Mouse (Mus musculus): ENCODE measurements around the gene Dctpp1. TPM values are rescaled to one million over a fixed set of nuclear protein-coding genes. Genes with fewer than 3 reads are reported as not detected.

Dctpp1 gene
- polyA plus RNA-seq, 1 experiment from 2014 or later, result 254 TPM

DNA sequence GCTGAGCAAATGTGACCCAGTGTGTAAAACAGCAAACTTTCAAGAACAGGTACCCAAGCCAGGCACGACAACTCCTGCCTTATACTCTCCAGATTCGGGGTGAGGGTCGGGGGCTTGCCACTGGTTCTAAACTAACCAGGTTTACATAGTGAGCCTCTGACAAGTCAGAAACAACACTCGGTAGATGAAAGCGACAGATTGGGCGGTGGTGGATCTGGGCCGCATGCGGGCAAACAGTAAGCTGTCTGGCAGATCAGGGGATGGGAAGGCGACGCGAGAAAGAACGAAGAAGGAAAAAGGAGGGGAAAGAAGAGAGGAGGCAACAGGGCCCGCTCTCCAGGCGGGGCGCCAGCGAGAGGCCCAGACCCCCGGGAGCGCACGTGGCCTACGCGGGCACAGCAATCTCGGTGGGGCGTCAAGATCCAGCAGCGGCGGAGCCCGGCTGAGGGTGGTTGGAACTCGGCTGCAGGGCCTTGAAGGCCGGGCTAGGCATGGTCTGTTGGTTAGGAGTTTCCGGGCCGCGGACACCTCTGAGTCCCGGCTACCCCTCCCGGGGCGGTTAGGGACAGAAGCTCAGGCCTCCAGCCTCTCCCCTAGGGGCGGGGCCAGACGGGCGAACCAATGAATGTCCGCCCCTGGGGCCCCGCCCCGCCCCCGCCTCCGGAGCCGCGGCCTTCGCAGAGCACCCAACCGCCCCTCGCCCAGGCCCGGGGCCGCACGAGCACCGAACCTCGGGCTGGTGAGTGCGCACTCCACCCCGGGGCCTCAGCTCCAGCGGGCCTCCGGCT, 16.4 kb downstream of the Dctpp1 start, which contains the start of gene Zfp771:
Gene Zfp771 (plus strand): TSS at position 405 of the 788 bp plus-strand sequence.
- H3K9ac ChIP-seq (ENCODE audit: low read length), result peak within 1 kb of the TSS; percentile 89
- H3K27ac ChIP-seq (ENCODE audit: low read depth, low read length), result peak within 1 kb of the TSS; percentile 74
- no peaks in the 10 kb centered on the region for H3K27me3 ChIP-seq (ENCODE audit: control insufficient read depth, insufficient read depth, low read length)
- H3K4me1 ChIP-seq (ENCODE audit: control insufficient read depth, insufficient read depth, low read length), result peaks cover 17% of the 10 kb centered on the region
- H3K36me3 ChIP-seq (ENCODE audit: control insufficient read depth, insufficient read depth, low read length), result peaks cover 3% of the 10 kb centered on the region; the same call in 1 of the 2 replicates
- WGBS, result under 1% methylated on average over 54 of the region's 56 CpGs
- DNase-seq (ENCODE audit: low spot score, missing footprints) (peak; percentile 99), ATAC-seq (ENCODE audit: low FRiP score) (peak; percentile 97)
- H3K4me2 ChIP-seq, result peak within 1 kb of the TSS; percentile 80
- H3K9me3 ChIP-seq (ENCODE audit: control insufficient read depth, low read length), result no peaks in the 10 kb centered on the region
- peak within 1 kb of the TSS; percentile 81 for H3K4me3 ChIP-seq (ENCODE audit: low read depth, low read length)

DNA sequence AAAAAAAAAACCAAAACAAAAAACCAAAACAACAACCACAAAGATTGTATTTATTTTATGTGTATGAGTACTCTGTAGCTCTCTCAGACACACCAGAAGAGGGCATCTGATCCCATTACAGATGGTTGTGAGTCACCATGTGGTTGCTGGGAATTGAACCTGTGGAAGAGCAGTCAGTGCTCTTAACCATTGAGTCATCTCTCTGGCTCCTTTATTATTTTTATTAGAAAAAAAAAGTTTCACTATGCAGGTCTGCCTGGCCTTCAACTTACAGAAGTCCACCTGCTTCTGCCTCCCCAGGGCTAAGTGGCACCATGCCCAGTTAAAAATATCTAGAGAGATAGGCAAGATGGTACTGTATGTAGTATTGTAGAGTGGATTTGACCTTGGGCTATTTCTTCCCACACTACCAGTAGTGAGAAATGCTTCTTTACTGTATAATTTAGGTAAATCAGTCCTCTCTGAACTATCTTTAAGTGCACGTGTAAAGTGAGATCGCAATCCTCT, 17.1 kb downstream of the Dctpp1 start:
- Histone ChIP-seq H3K36me3 (ENCODE audit: control insufficient read depth, insufficient read depth, low read length) (peaks cover 5% of the 10 kb centered on the region; the same call in 1 of the 2 replicates), H3K9me3 (ENCODE audit: control insufficient read depth, low read length) (no peaks in the 10 kb centered on the region)
- ATAC-seq (ENCODE audit: low FRiP score), result no peak

DNA sequence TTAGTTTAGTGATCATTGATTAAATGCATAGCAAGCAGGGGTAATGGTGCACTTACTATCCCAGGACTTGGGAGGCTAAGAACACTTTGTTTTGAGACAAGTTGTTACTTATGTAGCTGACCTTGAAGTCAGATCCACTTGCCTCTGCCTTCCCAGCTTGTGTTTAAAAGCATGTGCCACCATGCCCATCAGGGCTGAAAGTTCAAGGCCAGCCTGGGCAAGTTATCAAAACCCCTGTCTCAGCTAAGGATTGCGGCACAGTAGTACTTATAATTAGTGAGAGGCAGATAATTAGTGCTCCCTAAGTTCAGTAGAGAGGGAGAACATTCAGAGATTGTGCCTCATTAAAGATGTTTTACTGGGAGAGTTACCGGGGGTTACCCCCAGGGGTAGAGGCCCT, 25.7 kb downstream of the Dctpp1 start:
- peaks cover 37% of the 10 kb centered on the region for H3K36me3 ChIP-seq (ENCODE audit: control insufficient read depth, insufficient read depth, low read length)
- peak overlapping the region; percentile 33; the same call in 1 of the 2 replicates for H3K9ac ChIP-seq (ENCODE audit: low read length)
- no peak for ATAC-seq (ENCODE audit: low FRiP score)

More for the DNA sequence above, 17.1 kb downstream of the Dctpp1 start:
- Histone ChIP-seq H3K9ac (ENCODE audit: low read length) (peak overlapping the region; percentile 89; the same call in 1 of the 2 replicates), H3K27me3 (ENCODE audit: control insufficient read depth, insufficient read depth, low read length) (no peaks in the 10 kb centered on the region), H3K4me2 (peak overlapping the region; percentile 80; the same call in 1 of the 2 replicates), H3K27ac (ENCODE audit: low read depth, low read length) (no peak overlapping the region), H3K4me1 (ENCODE audit: control insufficient read depth, insufficient read depth, low read length) (peaks cover 17% of the 10 kb centered on the region), H3K4me3 (ENCODE audit: low read depth, low read length) (peak overlapping the region; percentile 81; the same call in 1 of the 2 replicates)
- DNase-seq (ENCODE audit: low spot score, missing footprints), result no peak
- 40% methylated on average over 2 of the region's 2 CpGs for WGBS

DNA sequence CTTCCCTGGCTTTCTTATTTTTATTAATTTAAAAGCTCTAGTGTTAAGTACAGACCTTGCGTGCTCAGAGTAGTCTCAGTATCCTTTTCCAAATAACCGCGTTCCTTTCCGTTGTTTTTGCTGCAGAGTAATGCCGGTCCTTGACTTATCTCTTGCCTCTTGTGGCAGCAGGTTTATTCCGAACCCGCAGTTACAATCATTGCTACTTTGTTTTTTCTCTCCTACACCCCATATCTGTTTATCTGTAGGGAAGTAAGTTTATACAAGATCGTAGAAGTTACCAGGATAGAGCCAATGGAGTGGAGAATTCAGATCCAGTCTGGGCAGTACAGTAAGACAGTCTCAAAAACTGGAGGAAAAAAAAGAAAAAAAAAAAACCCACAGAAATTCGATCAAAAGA, 26.7 kb downstream of the Dctpp1 start:
- no peak for DNase-seq (ENCODE audit: low spot score, missing footprints)
- Histone ChIP-seq H3K9me3 (ENCODE audit: control insufficient read depth, low read length) (no peaks in the 10 kb centered on the region), H3K27me3 (ENCODE audit: control insufficient read depth, insufficient read depth, low read length) (no peaks in the 10 kb centered on the region), H3K27ac (ENCODE audit: low read depth, low read length) (peak overlapping the region; percentile 98; the same call in 1 of the 2 replicates), H3K9ac (ENCODE audit: low read length) (peak overlapping the region; percentile 99), H3K4me2 (peak overlapping the region; percentile 59), H3K4me1 (ENCODE audit: control insufficient read depth, insufficient read depth, low read length) (peaks cover 21% of the 10 kb centered on the region), H3K36me3 (ENCODE audit: control insufficient read depth, insufficient read depth, low read length) (peaks cover 43% of the 10 kb centered on the region), H3K4me3 (ENCODE audit: low read depth, low read length) (peak overlapping the region; percentile 97)
- no peak for ATAC-seq (ENCODE audit: low FRiP score)
- 7% methylated on average over 9 of the region's 9 CpGs for WGBS

More for the DNA sequence above, 25.7 kb downstream of the Dctpp1 start:
- no peak for DNase-seq (ENCODE audit: low spot score, missing footprints)
- H3K27me3 ChIP-seq (ENCODE audit: control insufficient read depth, insufficient read depth, low read length), result no peaks in the 10 kb centered on the region
- peak overlapping the region; percentile 97; the same call in 1 of the 2 replicates for H3K4me3 ChIP-seq (ENCODE audit: low read depth, low read length)
- WGBS, result 97% methylated on average over 2 of the region's 2 CpGs
- peak overlapping the region; percentile 59; the same call in 1 of the 2 replicates for H3K4me2 ChIP-seq
- peaks cover 21% of the 10 kb centered on the region for H3K4me1 ChIP-seq (ENCODE audit: control insufficient read depth, insufficient read depth, low read length)
- H3K9me3 ChIP-seq (ENCODE audit: control insufficient read depth, low read length), result no peaks in the 10 kb centered on the region
- no peak overlapping the region for H3K27ac ChIP-seq (ENCODE audit: low read depth, low read length)

DNA sequence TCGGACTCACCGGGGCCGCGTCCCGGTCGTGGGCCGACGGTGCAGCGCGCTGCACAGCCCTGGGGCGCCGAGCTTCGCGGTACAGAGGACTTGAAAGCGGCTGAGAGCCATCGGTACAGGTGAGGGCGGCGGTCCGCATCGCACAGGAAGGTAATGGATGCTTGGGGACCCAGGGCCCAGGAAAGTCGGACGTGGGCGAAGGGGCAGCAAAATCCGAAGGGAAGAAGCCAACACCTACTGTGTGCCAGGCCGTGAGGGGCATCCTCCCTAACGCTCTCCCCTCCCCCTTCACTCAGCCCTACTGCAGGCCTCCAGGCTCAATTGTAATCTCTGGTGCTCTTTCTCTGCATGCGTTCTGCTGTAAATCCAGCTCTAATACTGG, 27.1 kb downstream of the Dctpp1 start:
- H3K4me3 ChIP-seq (ENCODE audit: low read depth, low read length), result peak overlapping the region; percentile 97
- H3K4me2 ChIP-seq, result peak overlapping the region; percentile 59
- peaks cover 21% of the 10 kb centered on the region for H3K4me1 ChIP-seq (ENCODE audit: control insufficient read depth, insufficient read depth, low read length)
- ATAC-seq (ENCODE audit: low FRiP score) (peak; percentile 57), DNase-seq (ENCODE audit: low spot score, missing footprints) (no peak)
- H3K27ac ChIP-seq (ENCODE audit: low read depth, low read length), result peak overlapping the region; percentile 98
- H3K36me3 ChIP-seq (ENCODE audit: control insufficient read depth, insufficient read depth, low read length), result peaks cover 41% of the 10 kb centered on the region
- under 1% methylated on average over 27 of the region's 27 CpGs for WGBS
- no peaks in the 10 kb centered on the region for H3K27me3 ChIP-seq (ENCODE audit: control insufficient read depth, insufficient read depth, low read length)
- H3K9ac ChIP-seq (ENCODE audit: low read length), result peak overlapping the region; percentile 99
- H3K9me3 ChIP-seq (ENCODE audit: control insufficient read depth, low read length), result no peaks in the 10 kb centered on the region

DNA sequence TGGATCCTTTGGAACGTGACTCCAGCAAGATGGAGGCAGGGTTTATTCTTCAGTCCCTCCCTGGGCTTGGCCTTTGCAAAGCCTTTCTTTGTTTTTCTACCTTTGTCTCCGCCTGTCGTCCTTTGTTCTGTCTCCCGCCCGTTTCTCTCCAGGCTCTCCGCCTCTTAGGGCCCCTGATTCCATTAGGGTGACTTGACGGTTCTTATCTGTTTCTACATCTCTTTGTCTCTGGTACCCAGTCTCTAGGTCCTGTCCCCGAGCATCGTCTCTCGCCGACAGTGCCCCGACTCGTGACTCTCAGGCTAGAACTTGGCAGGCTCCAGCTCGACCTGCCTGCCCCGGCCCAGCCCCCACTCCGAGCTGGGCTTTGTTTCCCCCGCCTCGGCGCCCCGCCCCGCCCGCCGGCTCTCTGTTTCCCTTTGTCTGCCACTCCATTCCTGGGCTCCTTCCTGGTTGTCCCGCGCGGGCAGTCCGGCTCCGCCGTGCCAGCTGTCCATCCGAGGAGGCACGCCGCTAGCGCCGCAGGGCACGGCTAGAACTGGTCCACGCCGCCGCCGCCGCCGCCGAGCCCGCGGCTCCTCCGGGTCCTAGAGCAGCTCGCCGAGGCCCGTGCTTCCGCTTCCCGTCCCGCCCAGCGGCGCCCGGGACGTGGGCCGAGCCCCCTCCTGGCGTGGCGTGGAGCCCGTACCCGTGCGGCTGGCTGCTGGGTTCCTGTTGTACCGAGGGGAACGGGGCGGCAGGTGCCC, 27.7 kb downstream of the Dctpp1 start, which contains the start of the genes Zfp553 and Sept1:
Gene Zfp553 (plus strand): TSS at position 440 of the 746 bp plus-strand sequence.
Gene Sept1 (minus strand): TSS at position 509 of the 746 bp plus-strand sequence.
- ATAC-seq (ENCODE audit: low FRiP score) (peak; percentile 90), DNase-seq (ENCODE audit: low spot score, missing footprints) (peak; percentile 99)
- H3K4me1 ChIP-seq (ENCODE audit: control insufficient read depth, insufficient read depth, low read length), result peaks cover 21% of the 10 kb centered on the region
- H3K36me3 ChIP-seq (ENCODE audit: control insufficient read depth, insufficient read depth, low read length), result peaks cover 37% of the 10 kb centered on the region
- peak within 1 kb of the TSS; percentile 59 for H3K4me2 ChIP-seq
- H3K9ac ChIP-seq (ENCODE audit: low read length), result peak within 1 kb of the TSS; percentile 99
- H3K27me3 ChIP-seq (ENCODE audit: control insufficient read depth, insufficient read depth, low read length), result no peaks in the 10 kb centered on the region
- under 1% methylated on average over 64 of the region's 64 CpGs for WGBS
- H3K9me3 ChIP-seq (ENCODE audit: control insufficient read depth, low read length), result no peaks in the 10 kb centered on the region
- H3K27ac ChIP-seq (ENCODE audit: low read depth, low read length), result peak within 1 kb of the TSS; percentile 98
- peak within 1 kb of the TSS; percentile 97 for H3K4me3 ChIP-seq (ENCODE audit: low read depth, low read length)

DNA sequence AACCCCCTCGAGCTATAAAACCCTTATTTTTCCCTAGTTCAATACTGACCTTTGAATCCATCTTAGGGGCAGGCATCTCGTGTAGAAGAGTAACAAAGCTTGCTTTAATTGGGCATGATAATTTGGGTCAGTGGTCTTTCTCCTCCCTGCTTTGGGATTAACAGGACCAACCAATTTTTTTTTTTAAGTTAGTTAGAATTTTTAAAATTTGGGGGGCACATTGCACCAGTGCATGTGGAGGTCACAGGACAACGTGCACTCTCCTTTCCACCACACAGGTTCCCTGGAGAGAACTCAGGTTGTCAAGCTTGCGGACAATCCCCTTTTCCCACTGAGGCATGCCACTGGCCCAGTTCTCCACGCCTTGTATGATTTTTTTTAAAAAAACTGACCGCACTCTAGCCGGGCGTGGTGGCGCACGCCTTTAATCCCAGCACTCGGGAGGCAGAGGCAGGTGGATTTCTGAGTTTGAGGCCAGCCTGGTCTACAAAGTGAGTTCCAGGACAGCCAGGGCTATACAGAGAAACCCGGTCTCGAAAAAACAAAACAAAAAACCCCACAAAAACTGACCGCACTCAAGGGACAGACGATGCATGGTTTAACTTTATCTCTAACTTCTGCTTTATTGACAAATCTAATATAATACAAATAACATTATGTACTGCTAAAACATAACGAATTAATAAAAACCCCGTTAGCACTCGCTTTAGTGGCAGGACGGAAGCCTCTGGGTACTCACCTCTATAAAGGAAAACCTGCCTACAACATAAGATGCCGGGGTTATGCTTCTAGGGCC, 28.5 kb downstream of the Dctpp1 start:
- H3K4me3 ChIP-seq (ENCODE audit: low read depth, low read length), result peak overlapping the region; percentile 97
- DNase-seq (ENCODE audit: low spot score, missing footprints) (peak; percentile 91), ATAC-seq (ENCODE audit: low FRiP score) (no peak)
- peaks cover 32% of the 10 kb centered on the region for H3K36me3 ChIP-seq (ENCODE audit: control insufficient read depth, insufficient read depth, low read length)
- no peaks in the 10 kb centered on the region for H3K27me3 ChIP-seq (ENCODE audit: control insufficient read depth, insufficient read depth, low read length)
- WGBS, result 8% methylated on average over 20 of the region's 20 CpGs
- H3K9ac ChIP-seq (ENCODE audit: low read length), result peak overlapping the region; percentile 99
- peak overlapping the region; percentile 59 for H3K4me2 ChIP-seq
- no peaks in the 10 kb centered on the region for H3K9me3 ChIP-seq (ENCODE audit: control insufficient read depth, low read length)
- peak overlapping the region; percentile 98 for H3K27ac ChIP-seq (ENCODE audit: low read depth, low read length)
- H3K4me1 ChIP-seq (ENCODE audit: control insufficient read depth, insufficient read depth, low read length), result peaks cover 21% of the 10 kb centered on the region

DNA sequence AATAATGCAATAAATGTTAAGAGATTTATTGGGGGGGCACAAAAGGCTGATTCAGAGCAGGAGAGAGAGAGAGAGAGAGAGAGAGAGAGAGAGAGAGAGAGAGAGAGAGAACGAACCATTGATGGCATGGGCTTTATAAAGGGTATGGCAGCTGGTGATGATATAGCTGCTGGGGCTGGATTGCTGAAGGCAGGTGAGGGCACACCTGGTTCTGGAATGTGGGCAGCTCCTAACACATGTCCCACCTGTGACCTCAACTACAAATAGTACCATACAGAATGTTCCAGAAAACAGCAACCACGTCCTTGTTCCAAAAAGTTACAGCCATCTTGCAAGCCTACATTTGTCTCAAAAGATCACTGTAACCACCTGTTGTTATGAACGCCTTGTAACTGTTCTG, 29.1 kb downstream of the Dctpp1 start:
- H3K9me3 ChIP-seq (ENCODE audit: control insufficient read depth, low read length), result no peaks in the 10 kb centered on the region
- H3K27me3 ChIP-seq (ENCODE audit: control insufficient read depth, insufficient read depth, low read length), result no peaks in the 10 kb centered on the region
- ATAC-seq (ENCODE audit: low FRiP score) (no peak), DNase-seq (ENCODE audit: low spot score, missing footprints) (no peak)
- 87% methylated on average over 2 of the region's 3 CpGs for WGBS
- H3K4me1 ChIP-seq (ENCODE audit: control insufficient read depth, insufficient read depth, low read length), result peaks cover 21% of the 10 kb centered on the region
- peaks cover 25% of the 10 kb centered on the region for H3K36me3 ChIP-seq (ENCODE audit: control insufficient read depth, insufficient read depth, low read length)
- H3K4me2 ChIP-seq, result peak overlapping the region; percentile 59
- H3K9ac ChIP-seq (ENCODE audit: low read length), result peak overlapping the region; percentile 99
- peak overlapping the region; percentile 97 for H3K4me3 ChIP-seq (ENCODE audit: low read depth, low read length)
- H3K27ac ChIP-seq (ENCODE audit: low read depth, low read length), result peak overlapping the region; percentile 98; the same call in 1 of the 2 replicates

Data from midbrain, embryonic 11.5 days (tissue).